Mouse (Mus musculus) left cerebral cortex, adult 11 months (tissue): ENCODE data around the gene Col4a2.

Experiments
- DNase-seq: peaks from one replicate; pipeline ENCODE4 v3.0.0; 2022; ENCODE audit warnings: low spot score

Gene Col4a2

GRCm38 (mm10) chr8:11384841-11385240 is 72.2 kb downstream of the Col4a2 start:
- no peak for DNase-seq

GRCm38 (mm10) chr8:11385272-11385905 is 72.8 kb downstream of the Col4a2 start:
- no peak for DNase-seq

- no peak for DNase-seq
These were observed 74.7 kb downstream of the Col4a2 start for GRCm38 (mm10) chr8:11387282-11387681.

- no peak for DNase-seq
These were observed 76.9 kb downstream of the Col4a2 start for GRCm38 (mm10) chr8:11389275-11390050.

- no peak for DNase-seq
These were observed 80.1 kb downstream of the Col4a2 start for GRCm38 (mm10) chr8:11392739-11393138.

- no peak for DNase-seq
These were observed 80.6 kb downstream of the Col4a2 start for GRCm38 (mm10) chr8:11393161-11393560.

- no peak for DNase-seq
These were observed 81.0 kb downstream of the Col4a2 start for GRCm38 (mm10) chr8:11393607-11394006.

- DNase-seq = no peak
These were observed 82.2 kb downstream of the Col4a2 start for GRCm38 (mm10) chr8:11394773-11395172.

- no peak for DNase-seq
These were observed 83.0 kb downstream of the Col4a2 start for GRCm38 (mm10) chr8:11395601-11396000.

GRCm38 (mm10) chr8:11396111-11396510 is 83.5 kb downstream of the Col4a2 start:
- DNase-seq = no peak

- no peak for DNase-seq
These were observed 84.5 kb downstream of the Col4a2 start for GRCm38 (mm10) chr8:11397126-11397525.

GRCm38 (mm10) chr8:11399706-11400105 is 87.1 kb downstream of the Col4a2 start:
- no peak for DNase-seq

- no peak for DNase-seq
These were observed 87.6 kb downstream of the Col4a2 start for GRCm38 (mm10) chr8:11400244-11400643.

GRCm38 (mm10) chr8:11401183-11401582 is 88.6 kb downstream of the Col4a2 start:
- no peak for DNase-seq

GRCm38 (mm10) chr8:11402220-11402619 is 89.6 kb downstream of the Col4a2 start:
- DNase-seq = no peak

- no peak for DNase-seq
These were observed 91.2 kb downstream of the Col4a2 start for GRCm38 (mm10) chr8:11403813-11404212.

GRCm38 (mm10) chr8:11404614-11405013 is 92.0 kb downstream of the Col4a2 start:
- no peak for DNase-seq

- DNase-seq = no peak
These were observed 93.3 kb downstream of the Col4a2 start for GRCm38 (mm10) chr8:11405722-11406481.

GRCm38 (mm10) chr8:11411504-11412124 is 99.0 kb downstream of the Col4a2 start:
- DNase-seq = no peak

GRCm38 (mm10) chr8:11412450-11412849 is 99.8 kb downstream of the Col4a2 start:
- DNase-seq = no peak

GRCm38 (mm10) chr8:11414304-11414703 is 101.7 kb downstream of the Col4a2 start:
- peak; percentile 65 for DNase-seq

GRCm38 (mm10) chr8:11415089-11415488 is 102.5 kb downstream of the Col4a2 start:
- no peak for DNase-seq
